Mouse (Mus musculus) testis, adult 2 months (tissue): ENCODE measurements around the gene Myo1g. TPM values are rescaled to one million over a fixed set of nuclear protein-coding genes. Genes with fewer than 3 reads are reported as not detected.

ENCODE experiments used
- H3K27ac ChIP-seq: fragments of 200-500 bp; 2 replicates; pipeline ENCODE4 v1.5.1; 2012; ENCODE audit warnings: low read depth, low read length; ENCODE audit not compliant: control insufficient read depth, insufficient read depth
- H3K27me3 ChIP-seq: fragments of 200-500 bp; 2 replicates; pipeline ENCODE4 v1.6.1; 2012; ENCODE audit warnings: mild to moderate bottlenecking, low read length, moderate library complexity; ENCODE audit not compliant: control insufficient read depth, insufficient read depth
- H3K36me3 ChIP-seq: fragments of 200-500 bp; 2 replicates; pipeline ENCODE4 v1.6.1; 2012; ENCODE audit warnings: mild to moderate bottlenecking, low read length; ENCODE audit not compliant: control insufficient read depth, insufficient read depth
- H3K4me1 ChIP-seq: fragments of 200-500 bp; 2 replicates; pipeline ENCODE4 v1.6.1; 2012; ENCODE audit warnings: low read length; ENCODE audit not compliant: control insufficient read depth, insufficient read depth
- H3K4me3 ChIP-seq: fragments of 200-500 bp; 2 replicates; pipeline ENCODE4 v1.5.1; 2012; ENCODE audit warnings: low read depth, mild to moderate bottlenecking, low read length, moderate library complexity, mixed read lengths; ENCODE audit not compliant: control insufficient read depth
- CTCF ChIP-seq: fragments of 200-500 bp; IDR thresholded peaks from 2 replicates; pipeline ENCODE4 v1.5.1; 2012; ENCODE audit warnings: low read depth, mild to moderate bottlenecking, inconsistent platforms, low read length, moderate library complexity; ENCODE audit not compliant: control insufficient read depth, insufficient read depth, insufficient replicate concordance
- POLR2A ChIP-seq: fragments of 200-500 bp; IDR thresholded peaks from 2 replicates; pipeline ENCODE4 v1.6.1; 2012; ENCODE audit warnings: low read depth, mild to moderate bottlenecking, inconsistent platforms, low read length, moderate library complexity; ENCODE audit not compliant: control insufficient read depth
- polyA plus RNA-seq: library from polyadenylated mRNA; depleted of rRNA; stranded (reverse); fragments of >200 nt; gene quantifications from 2 replicates; pipeline ENCODE4 v1.2.3, GENCODE M21; 2012

Myo1g gene
- polyA plus RNA-seq, 1 experiment: 0.31 TPM

DNA sequence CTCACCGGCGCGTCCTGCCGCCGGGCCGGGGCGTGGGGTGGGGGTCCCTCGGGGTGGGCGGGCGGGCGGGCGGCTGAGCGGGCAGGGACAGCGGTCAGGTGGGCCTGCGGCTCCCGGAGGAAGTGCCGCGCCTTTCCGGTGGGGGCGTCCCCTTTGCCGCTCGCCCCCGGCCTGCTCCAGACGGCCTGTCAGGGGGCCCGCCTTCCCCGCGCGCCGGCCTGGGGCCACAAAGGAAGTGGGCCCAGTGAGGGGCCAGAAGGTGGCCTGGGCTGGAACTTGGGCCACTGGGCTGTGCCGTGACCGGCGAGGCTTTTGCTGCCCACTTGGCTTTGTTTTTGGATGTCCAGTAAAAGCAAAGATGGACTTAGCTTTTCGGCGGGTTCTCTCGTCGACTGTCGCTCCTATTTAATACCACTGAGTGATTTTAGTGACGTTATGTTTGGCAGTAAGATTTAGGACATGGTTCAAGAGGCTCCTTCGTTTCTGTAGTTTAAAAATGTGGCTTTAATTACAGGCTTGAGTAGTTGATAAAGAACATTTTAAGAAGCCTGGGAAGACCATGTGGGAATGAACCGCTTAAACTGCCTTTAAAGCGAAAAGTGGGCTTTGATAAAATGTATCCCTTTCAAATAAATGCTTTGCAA, 26.4 kb upstream of the Myo1g start:
- peaks cover 8% of the 10 kb centered on the region; the same call in 1 of the 2 replicates for H3K4me1 ChIP-seq
- no peaks in the 10 kb centered on the region for H3K27me3 ChIP-seq
- H3K27ac ChIP-seq: peak overlapping the region; percentile 77
- peak overlapping the region; percentile 94 for H3K4me3 ChIP-seq
- TF ChIP-seq CTCF: no peak
- no peak for TF ChIP-seq POLR2A
- no peaks in the 10 kb centered on the region for H3K36me3 ChIP-seq

DNA sequence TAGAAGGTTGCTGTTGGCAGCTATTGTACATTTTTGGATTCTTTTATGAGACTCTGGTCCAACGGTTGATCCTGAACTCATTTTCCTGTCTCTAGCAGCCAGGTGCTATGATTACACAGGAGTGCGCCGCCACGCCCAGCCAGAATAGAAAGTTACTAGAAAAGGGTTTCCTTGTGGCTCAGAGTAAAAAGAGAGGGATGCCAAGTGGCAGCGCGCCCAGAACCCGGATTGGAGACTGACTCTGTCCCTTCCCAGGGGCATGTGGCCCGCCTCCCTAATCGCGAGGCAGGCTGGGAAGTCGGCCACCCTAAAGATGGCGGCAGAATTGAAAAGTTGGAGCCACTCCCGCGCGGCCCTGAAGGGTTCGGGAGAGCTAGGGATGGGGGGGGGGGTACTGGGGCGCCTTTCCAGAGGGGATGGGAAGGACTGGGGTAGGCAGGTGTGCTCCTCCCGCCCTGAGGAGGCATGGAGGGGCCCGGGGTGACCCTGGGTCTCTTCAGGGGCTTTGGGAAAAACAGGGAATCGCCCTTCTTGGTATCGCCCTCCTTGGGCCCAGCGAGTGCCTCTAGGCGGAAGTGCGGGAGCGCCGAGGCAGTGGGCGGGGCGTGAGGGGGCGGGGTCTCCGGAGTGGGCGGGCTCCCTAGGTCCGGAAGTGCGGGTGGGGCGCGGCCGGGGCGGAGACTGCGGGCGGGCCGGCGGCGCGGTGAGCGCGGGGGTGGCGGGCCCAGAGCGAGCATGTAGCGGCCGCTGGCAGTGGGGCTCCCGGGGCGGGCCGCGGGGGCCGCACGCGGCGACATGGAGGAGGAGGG, 25.6 kb upstream of the Myo1g start, which contains the start of gene Ccm2:
Ccm2 (plus strand) TSS at position 683 of the 809 bp plus-strand sequence.
- Histone ChIP-seq H3K27me3 (no peaks in the 10 kb centered on the region), H3K4me1 (peaks cover 8% of the 10 kb centered on the region; the same call in 1 of the 2 replicates), H3K36me3 (no peaks in the 10 kb centered on the region), H3K27ac (peak within 1 kb of the TSS; percentile 94), H3K4me3 (peak within 1 kb of the TSS; percentile 94)
- TF ChIP-seq POLR2A: peak; percentile 93
- TF ChIP-seq CTCF: no peak

DNA sequence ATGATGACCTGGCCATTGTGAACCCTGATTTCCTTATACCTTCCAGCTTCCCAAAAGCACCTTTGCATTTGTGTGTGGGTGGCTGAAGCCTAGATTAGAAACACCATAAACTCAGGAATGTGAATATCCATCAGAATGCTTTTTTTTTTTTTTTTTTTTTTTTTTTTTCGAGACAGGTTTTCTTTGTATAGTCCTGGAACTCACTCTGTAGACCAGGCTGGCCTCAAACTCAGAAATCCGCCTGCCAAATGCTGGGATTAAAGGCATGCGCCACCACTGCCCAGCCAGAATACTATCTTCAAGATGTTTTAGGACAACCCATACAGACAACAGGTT, 25.1 kb upstream of the Myo1g start:
- Histone ChIP-seq H3K27me3 (no peaks in the 10 kb centered on the region), H3K36me3 (no peaks in the 10 kb centered on the region), H3K4me1 (peaks cover 8% of the 10 kb centered on the region; the same call in 1 of the 2 replicates), H3K4me3 (peak overlapping the region; percentile 88; the same call in 1 of the 2 replicates), H3K27ac (peak overlapping the region; percentile 94)
- TF ChIP-seq CTCF (no peak), POLR2A (no peak)

DNA sequence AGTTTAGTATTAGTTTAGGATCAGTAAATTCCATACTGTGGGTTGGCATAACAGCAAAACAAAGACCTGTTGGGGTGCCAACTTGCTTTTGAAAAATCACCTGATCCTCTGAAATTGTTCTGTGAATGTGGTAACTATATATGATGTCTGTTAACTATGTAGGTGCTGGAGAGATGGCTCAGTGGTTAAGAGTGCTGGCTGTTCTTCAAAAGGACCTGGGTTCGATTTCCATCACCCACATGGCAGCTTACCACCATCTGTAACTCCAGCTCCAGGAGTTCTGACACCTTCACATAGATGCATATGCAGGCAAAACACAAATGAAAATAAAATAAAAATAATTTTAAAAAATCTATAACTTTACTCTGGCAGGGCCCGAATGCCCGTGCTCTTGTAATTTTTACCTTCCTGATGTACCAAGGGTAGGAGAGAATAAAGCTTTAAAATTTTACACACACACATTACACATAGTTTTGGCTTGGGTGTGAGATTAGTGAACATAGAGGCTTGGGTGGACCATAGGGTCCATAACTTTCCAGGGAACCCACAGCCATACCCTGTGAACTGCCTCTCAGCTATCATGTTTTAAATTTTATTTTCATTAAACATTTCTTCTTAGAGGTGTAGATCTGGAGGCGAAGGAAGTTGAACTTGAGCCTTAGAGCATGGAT, 24.6 kb upstream of the Myo1g start:
- Histone ChIP-seq H3K4me1 (peaks cover 8% of the 10 kb centered on the region; the same call in 1 of the 2 replicates), H3K36me3 (no peaks in the 10 kb centered on the region), H3K27me3 (no peaks in the 10 kb centered on the region), H3K27ac (no peak overlapping the region), H3K4me3 (no peak overlapping the region)
- TF ChIP-seq POLR2A: no peak
- TF ChIP-seq CTCF: no peak

DNA sequence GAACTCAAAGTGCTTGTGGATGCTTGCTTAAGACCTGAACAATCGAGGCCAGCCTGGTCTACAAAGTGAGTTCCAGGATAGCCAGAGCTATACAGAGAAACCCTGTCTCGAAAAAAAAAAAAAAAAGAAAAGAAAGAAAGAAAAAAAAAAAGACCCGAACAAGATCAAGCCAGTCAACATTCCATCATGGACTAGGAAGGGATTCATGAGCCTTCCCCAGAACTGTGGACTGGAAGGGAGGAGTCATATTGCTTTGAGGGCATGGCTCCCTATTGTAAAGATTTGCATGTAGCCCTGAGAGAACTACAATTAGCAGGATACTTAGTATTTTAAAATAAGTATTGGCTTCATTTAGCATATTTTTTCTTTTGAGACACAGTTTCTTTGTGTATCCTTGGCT, 23.9 kb upstream of the Myo1g start:
- Histone ChIP-seq H3K36me3 (no peaks in the 10 kb centered on the region), H3K27me3 (no peaks in the 10 kb centered on the region), H3K4me3 (no peak overlapping the region), H3K4me1 (peaks cover 8% of the 10 kb centered on the region; the same call in 1 of the 2 replicates), H3K27ac (no peak overlapping the region)
- TF ChIP-seq CTCF: no peak
- no peak for TF ChIP-seq POLR2A

DNA sequence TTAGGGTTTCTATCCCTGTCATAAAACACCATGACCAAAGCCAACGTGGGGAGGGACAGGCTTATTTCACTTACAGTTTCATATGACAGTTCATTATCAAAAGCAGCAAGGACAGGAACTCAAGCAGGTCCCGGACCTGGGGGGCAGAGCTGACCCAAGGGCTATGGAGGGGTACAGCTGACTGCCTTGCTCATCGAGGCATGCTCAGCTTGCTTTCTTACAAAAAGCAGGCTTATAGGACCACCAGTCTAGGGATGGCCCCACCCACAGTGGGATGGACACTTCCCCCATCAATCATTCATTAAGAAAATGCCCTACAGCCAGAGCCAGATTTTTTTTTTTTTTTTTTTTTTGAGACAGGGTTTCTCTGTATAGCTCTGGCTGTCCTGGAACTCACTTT, 10.0 kb upstream of the Myo1g start:
- TF ChIP-seq POLR2A (no peak), CTCF (no peak)
- no peak overlapping the region for H3K27ac ChIP-seq
- no peaks in the 10 kb centered on the region; the same call in 1 of the 2 replicates for H3K36me3 ChIP-seq
- no peak overlapping the region for H3K4me3 ChIP-seq
- H3K4me1 ChIP-seq: peaks cover 7% of the 10 kb centered on the region
- H3K27me3 ChIP-seq: no peaks in the 10 kb centered on the region

DNA sequence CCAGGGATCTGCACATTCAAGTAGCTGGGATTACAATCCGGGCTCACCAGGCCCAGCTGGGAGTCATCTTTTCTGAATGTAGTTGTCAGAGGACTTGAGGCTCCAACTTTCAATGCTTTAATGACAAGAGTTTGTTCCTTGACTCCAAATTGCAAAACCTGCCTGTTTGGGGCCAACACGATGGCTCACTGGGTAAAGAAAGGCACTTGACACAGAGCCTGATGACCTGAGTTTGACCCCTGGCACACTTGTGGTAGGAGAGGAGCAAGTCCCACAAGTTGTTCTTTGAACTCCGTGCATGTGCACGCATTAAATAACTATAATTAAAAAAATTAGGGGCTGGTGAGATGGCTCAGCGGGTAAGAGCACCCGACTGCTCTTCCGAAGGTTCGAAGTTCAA, 9.2 kb upstream of the Myo1g start:
- no peaks in the 10 kb centered on the region for H3K27me3 ChIP-seq
- TF ChIP-seq POLR2A: no peak
- no peak for TF ChIP-seq CTCF
- H3K36me3 ChIP-seq: no peaks in the 10 kb centered on the region; the same call in 1 of the 2 replicates
- peaks cover 7% of the 10 kb centered on the region for H3K4me1 ChIP-seq
- no peak overlapping the region for H3K4me3 ChIP-seq
- no peak overlapping the region for H3K27ac ChIP-seq
